Mouse (Mus musculus) CH12F3 (cell line): Measurements from ENCODE around the gene Znrf4.

Experiments used
- in situ Hi-C: fragments of 300-500 bp; cut with MboI; formaldehyde crosslinking; loops from 2 replicates; pipeline ENCODE4 v1.14.3; 2020; ENCODE audit warnings: low sequenced_read_pairs

Znrf4 gene

GRCm38 (mm10) chr17:56512310-56512709, at the start of gene Znrf4:
Gene Znrf4 (minus strand): TSS chr17:56512431.
- in situ Hi-C loops, result no loop called here

GRCm38 (mm10) chr17:56561866-56562265, 49.6 kb upstream of the Znrf4 start:
- in situ Hi-C loops, result no loop called here

- in situ Hi-C loops, result no loop called here
Observed at GRCm38 (mm10) chr17:56560131-56560530, 47.9 kb upstream of the Znrf4 start.

GRCm38 (mm10) chr17:56559386-56559785, 47.2 kb upstream of the Znrf4 start:
- in situ Hi-C loops, result loop anchor here (5.0 kb wide), 1 partner anchor 202 kb away; no protein-coding TSS in a partner anchor

- in situ Hi-C loops, result loop anchor here (5.0 kb wide), 1 partner anchor 201 kb away; no protein-coding TSS in a partner anchor
Observed at GRCm38 (mm10) chr17:56558448-56558847, 46.2 kb upstream of the Znrf4 start.

GRCm38 (mm10) chr17:56554122-56554551, 41.9 kb upstream of the Znrf4 start, which contains the start of gene Gm20219:
Gene Gm20219 (minus strand): TSS chr17:56554387.
- in situ Hi-C loops, result no loop called here

- in situ Hi-C loops, result no loop called here
Observed at GRCm38 (mm10) chr17:56552781-56553363, 40.6 kb upstream of the Znrf4 start.

- in situ Hi-C loops, result no loop called here
Observed at GRCm38 (mm10) chr17:56551841-56552581, 39.8 kb upstream of the Znrf4 start.

GRCm38 (mm10) chr17:56550784-56551475, 38.7 kb upstream of the Znrf4 start:
- in situ Hi-C loops, result no loop called here

- in situ Hi-C loops, result no loop called here
Observed at GRCm38 (mm10) chr17:56548605-56549105, 36.4 kb upstream of the Znrf4 start.

GRCm38 (mm10) chr17:56547846-56548604, 35.8 kb upstream of the Znrf4 start:
- in situ Hi-C loops, result no loop called here

- in situ Hi-C loops, result no loop called here
Observed at GRCm38 (mm10) chr17:56547116-56547845, 35.0 kb upstream of the Znrf4 start.

GRCm38 (mm10) chr17:56546576-56546975, 34.3 kb upstream of the Znrf4 start:
- in situ Hi-C loops, result no loop called here

- in situ Hi-C loops, result no loop called here
Observed at GRCm38 (mm10) chr17:56545945-56546344, 33.7 kb upstream of the Znrf4 start.

- in situ Hi-C loops, result no loop called here
Observed at GRCm38 (mm10) chr17:56544699-56545387, 32.6 kb upstream of the Znrf4 start.

- in situ Hi-C loops, result no loop called here
Observed at GRCm38 (mm10) chr17:56543684-56544224, 31.5 kb upstream of the Znrf4 start.

GRCm38 (mm10) chr17:56542736-56543135, 30.5 kb upstream of the Znrf4 start:
- in situ Hi-C loops, result no loop called here

GRCm38 (mm10) chr17:56540562-56540975, 28.3 kb upstream of the Znrf4 start:
- in situ Hi-C loops, result no loop called here

- in situ Hi-C loops, result no loop called here
Observed at GRCm38 (mm10) chr17:56537912-56538311, 25.7 kb upstream of the Znrf4 start.
